ENCODE assay signal across 8 mouse cellular contexts in genomic region chr1:24683947-24684346, GRCm38 (mm10). TPM values are rescaled to one million over a fixed set of nuclear protein-coding genes. Genes with fewer than 3 reads are reported as not detected.
DNase-seq lines count a peak whose midpoint lies in the region; ATAC-seq lines count a peak whose summit lies in the region.

No protein-coding gene starts in this region.

- no peaks in the 10 kb centered on the region for H3K27me3 ChIP-seq in lung, embryonic 15.5 days
- H3K27me3 ChIP-seq in forebrain, embryonic 10.5 days (ENCODE audit: poor library complexity, severe bottlenecking) = no peaks in the 10 kb centered on the region
- no peaks in the 10 kb centered on the region for H3K27me3 ChIP-seq in limb, embryonic 15.5 days

- no peak overlapping the region for H3K9ac ChIP-seq in lung, embryonic 15.5 days
- H3K9ac ChIP-seq in limb, embryonic 15.5 days = no peak overlapping the region

- no peak for DNase-seq in lung, adult 18-20 months
- peak; percentile 20 for DNase-seq in forebrain, embryonic 10.5 days (ENCODE audit: extremely low spot score, low spot score)
- DNase-seq in gastrocnemius, adult 18-20 months (ENCODE audit: low spot score) = no peak
- DNase-seq in adrenal gland, adult 18-20 months (ENCODE audit: low spot score in 2 of 2) = no peak
- no peak for DNase-seq in lung, postnatal 25 days (ENCODE audit: low spot score)

- ATAC-seq in lung, embryonic 15.5 days (ENCODE audit: borderline replicate concordance, extremely low read depth, low FRiP score, low TSS enrichment) = peak; percentile 99
- ATAC-seq in limb, embryonic 15.5 days (ENCODE audit: insufficient number of reproducible peaks, low FRiP score, low TSS enrichment, low read depth) = peak; percentile 99
- peak; percentile 80 for ATAC-seq in neutrophil, adult 5-6 weeks (ENCODE audit: extremely low read depth, insufficient number of reproducible peaks, low FRiP score, poor library complexity, severe bottlenecking)

- no peaks in the 10 kb centered on the region for H3K9me3 ChIP-seq in lung, embryonic 15.5 days
- H3K9me3 ChIP-seq in forebrain, embryonic 10.5 days = no peaks in the 10 kb centered on the region
- H3K9me3 ChIP-seq in limb, embryonic 15.5 days = no peaks in the 10 kb centered on the region

- H3K36me3 ChIP-seq in lung, embryonic 15.5 days = peaks cover 9% of the 10 kb centered on the region; the same call in 1 of the 2 replicates
- peaks cover 19% of the 10 kb centered on the region for H3K36me3 ChIP-seq in forebrain, embryonic 10.5 days (replicated peaks)
- H3K36me3 ChIP-seq in limb, embryonic 15.5 days = peaks cover 9% of the 10 kb centered on the region; the same call in 1 of the 2 replicates

- H3K4me2 ChIP-seq in lung, embryonic 15.5 days = no peak overlapping the region
- H3K4me2 ChIP-seq in limb, embryonic 15.5 days = no peak overlapping the region

- no peak overlapping the region for H3K4me3 ChIP-seq in lung, embryonic 15.5 days
- no peak overlapping the region for H3K4me3 ChIP-seq in forebrain, embryonic 10.5 days
- H3K4me3 ChIP-seq in limb, embryonic 15.5 days = no peak overlapping the region

- WGBS in lung, embryonic 15.5 days = 84% methylated on average over 1 of the region's 1 CpGs
- 84% methylated on average over 1 of the region's 1 CpGs for WGBS in forebrain, embryonic 10.5 days
- WGBS in limb, embryonic 15.5 days = 89% methylated on average over 1 of the region's 1 CpGs

- H3K4me1 ChIP-seq in lung, embryonic 15.5 days = peaks cover 6% of the 10 kb centered on the region
- H3K4me1 ChIP-seq in forebrain, embryonic 10.5 days = peaks cover 9% of the 10 kb centered on the region
- peaks cover 4% of the 10 kb centered on the region; the same call in 1 of the 2 replicates for H3K4me1 ChIP-seq in limb, embryonic 15.5 days

- no peak overlapping the region for H3K27ac ChIP-seq in lung, embryonic 15.5 days
- no peak overlapping the region for H3K27ac ChIP-seq in forebrain, embryonic 10.5 days
- H3K27ac ChIP-seq in limb, embryonic 15.5 days = no peak overlapping the region

RNA-seq across cellular contexts. Expression of gene Lmbrd1, which starts 5.5 kb away (rescaled TPM):
- 28.0 and 30.8 TPM in 2 replicates for polyA plus RNA-seq in lung, embryonic 15.5 days (2015; fragmentation: Nextera tagmentation; extraction: Ambion mirVana)
- 23.3 and 24.0 TPM in 2 replicates for polyA plus RNA-seq in forebrain, embryonic 10.5 days (2016; fragmentation: Nextera tagmentation; extraction: Ambion mirVana)
- 28.1 and 34.3 TPM in 2 replicates for polyA plus RNA-seq in limb, embryonic 15.5 days (2015; fragmentation: Nextera tagmentation; extraction: Ambion mirVana)
- total RNA-seq in neutrophil, adult 5-6 weeks (2017) = 80.7 and 92.9 TPM in 2 replicates
- total RNA-seq in gastrocnemius, adult 18-20 months (2021) = 10 to 100 TPM; 30.3 to 32.1 TPM
- total RNA-seq in adrenal gland, adult 18-20 months (2021) = 10 to 100 TPM; 78.3 to 80.4 TPM
